Mouse (Mus musculus) MEL (cell line): ENCODE measurements at regions not wholly inside any gene's neighbourhood (a gene's known extent, or its start where the extent isn't known, plus 50 kb on each side); places are given as distances from the start of the nearest gene placed in this dataset.

Experiments used
- DNase-seq: peaks from one replicate; pipeline ENCODE4 v3.0.0; 2011; ENCODE audit warnings: low read depth, low spot score
- H3K27ac ChIP-seq: 2 replicates; pipeline ENCODE4 v1.5.1; 2012; ENCODE audit warnings: low read depth, mild to moderate bottlenecking, control low read depth, low read length, moderate library complexity; ENCODE audit not compliant: control insufficient read depth
- H3K27me3 ChIP-seq, 2 experiments: fragments of 150-350 bp in 1 of 2; sonication (generic) in 1 of 2; 2 replicates each; pipeline ENCODE4 v1.6.1; 2012; ENCODE audit warnings: low read length in 2 of 2, mild to moderate bottlenecking in 2 of 2, improper control_type of control experiment in 1 of 2, moderate library complexity in 1 of 2; ENCODE audit not compliant: insufficient read depth in 2 of 2, control insufficient read depth in 1 of 2
- H3K36me3 ChIP-seq, 2 experiments: 2 replicates each; pipeline ENCODE4 v1.6.1; 2012 to 2014; ENCODE audit warnings: low read length in 2 of 2, improper control_type of control experiment in 1 of 2, inconsistent platforms in 1 of 2, mild to moderate bottlenecking in 1 of 2; ENCODE audit not compliant: insufficient read depth in 2 of 2, control insufficient read depth in 1 of 2
- H3K4me1 ChIP-seq, 2 experiments: fragments of 150-350 bp in 1 of 2; sonication (generic) in 1 of 2; 2 replicates each; pipeline ENCODE4 v1.6.1; 2012; ENCODE audit warnings: low read length in 2 of 2, improper control_type of control experiment in 1 of 2, mild to moderate bottlenecking in 1 of 2; ENCODE audit not compliant: insufficient read depth in 2 of 2, control insufficient read depth in 1 of 2
- H3K4me3 ChIP-seq, 2 experiments: fragments of 150-350 bp in 1 of 2; sonication (generic) in 1 of 2; 2 replicates each; pipeline ENCODE4 v1.5.1; 2012; ENCODE audit warnings: low read depth in 2 of 2, low read length in 2 of 2, mild to moderate bottlenecking in 2 of 2, moderate library complexity in 2 of 2, control low read depth in 1 of 2, improper control_type of control experiment in 1 of 2; ENCODE audit not compliant: control insufficient read depth in 1 of 2, insufficient read depth in 1 of 2
- H3K79me2 ChIP-seq: 2 replicates; pipeline ENCODE4 v1.6.1; 2012; ENCODE audit warnings: mild to moderate bottlenecking, low read length, moderate library complexity; ENCODE audit not compliant: control insufficient read depth, poor library complexity, insufficient read depth
- H3K9ac ChIP-seq: 2 replicates; pipeline ENCODE4 v1.6.1; 2012; ENCODE audit warnings: low read depth, mild to moderate bottlenecking, control low read depth, low read length, moderate library complexity; ENCODE audit not compliant: control insufficient read depth, poor library complexity, severe bottlenecking
- H3K9me3 ChIP-seq: fragments of 150-350 bp; sonication (generic); replicated peaks from 2 replicates; pipeline ENCODE4 v1.6.1; 2012; ENCODE audit warnings: mild to moderate bottlenecking, low read length, improper control_type of control experiment, moderate library complexity; ENCODE audit not compliant: insufficient read depth
- CHD2 ChIP-seq: IDR thresholded peaks from 2 replicates; pipeline ENCODE4 v1.6.1; 2011; ENCODE audit warnings: low read length, improper control_type of control experiment
- EP300 ChIP-seq, 2 experiments: IDR thresholded peaks; 2 replicates each; pipeline ENCODE4 v1.6.1; 2011; ENCODE audit warnings: improper control_type of control experiment in 2 of 2, low read length in 2 of 2, low read depth in 1 of 2, mild to moderate bottlenecking in 1 of 2
- ETS1 ChIP-seq: IDR thresholded peaks from 2 replicates; pipeline ENCODE4 v1.6.1; 2012; ENCODE audit warnings: low read depth, mild to moderate bottlenecking, inconsistent platforms, low read length, improper control_type of control experiment, moderate library complexity
- GABPA ChIP-seq: IDR thresholded peaks from 2 replicates; pipeline ENCODE4 v1.6.1; 2012; ENCODE audit warnings: low read depth, mild to moderate bottlenecking, inconsistent platforms, low read length, improper control_type of control experiment, moderate library complexity
- GATA1 ChIP-seq: IDR thresholded peaks from 2 replicates; pipeline ENCODE4 v1.6.1; 2011; ENCODE audit warnings: low read depth, low read length, improper control_type of control experiment
- MAFK ChIP-seq: IDR thresholded peaks from 2 replicates; pipeline ENCODE4 v1.6.1; 2011; ENCODE audit warnings: low read depth, mild to moderate bottlenecking, low read length, improper control_type of control experiment, borderline replicate concordance
- MAX ChIP-seq: IDR thresholded peaks from 2 replicates; pipeline ENCODE4 v1.6.1; 2011; ENCODE audit warnings: low read length, improper control_type of control experiment
- MAZ ChIP-seq: IDR thresholded peaks from 2 replicates; pipeline ENCODE4 v1.6.1; 2012; ENCODE audit warnings: low read depth, mild to moderate bottlenecking, inconsistent platforms, low read length, improper control_type of control experiment
- MXI1 ChIP-seq: IDR thresholded peaks from 2 replicates; pipeline ENCODE4 v1.6.1; 2011; ENCODE audit warnings: mild to moderate bottlenecking, low read depth, low read length, improper control_type of control experiment
- POLR2AphosphoS5 ChIP-seq: IDR thresholded peaks from 2 replicates; pipeline ENCODE4 v1.6.1; 2012; ENCODE audit warnings: low read depth, borderline replicate concordance, mild to moderate bottlenecking, inconsistent platforms, low read length, moderate library complexity, mixed read lengths
- RCOR1 ChIP-seq: IDR thresholded peaks from 2 replicates; pipeline ENCODE4 v1.6.1; 2012; ENCODE audit warnings: low read depth, mild to moderate bottlenecking, inconsistent platforms, low read length, improper control_type of control experiment
- TCF12 ChIP-seq: IDR thresholded peaks from 2 replicates; pipeline ENCODE4 v1.6.1; 2014; ENCODE audit warnings: low read depth, mild to moderate bottlenecking, inconsistent platforms, low read length, improper control_type of control experiment, moderate library complexity
- USF2 ChIP-seq, 2 experiments: IDR thresholded peaks; 2 replicates each; pipeline ENCODE4 v1.6.1; 2011 to 2012; ENCODE audit warnings: improper control_type of control experiment in 2 of 2, low read length in 2 of 2, borderline replicate concordance in 1 of 2, inconsistent platforms in 1 of 2, low read depth in 1 of 2, mild to moderate bottlenecking in 1 of 2; ENCODE audit not compliant: insufficient read depth in 1 of 2

- no peak overlapping the region for H3K9ac ChIP-seq
- H3K79me2 ChIP-seq: no peaks in the 10 kb centered on the region
- no peaks in the 10 kb centered on the region for H3K9me3 ChIP-seq
- peaks cover 3 to 5% of the 10 kb centered on the region in 2 experiments; a peak in 3 of 4 replicates for H3K4me1 ChIP-seq
- H3K36me3 ChIP-seq: peaks cover 0 to 5% of the 10 kb centered on the region in 2 experiments; a peak in 2 of 4 replicates
- TF ChIP-seq GABPA: peak; percentile 91
- TF ChIP-seq POLR2AphosphoS5: no peak
- peak; percentile 47; the same call in 1 of the 2 replicates for TF ChIP-seq MAFK
- DNase-seq: peak; percentile 19
- H3K4me3 ChIP-seq: no peak overlapping the region
- H3K27ac ChIP-seq: no peak overlapping the region
- H3K27me3 ChIP-seq: no peaks in the 10 kb centered on the region
Observed at GRCm38 (mm10) chr1:150026188-150026587, 65.1 kb upstream of the Pla2g4a start.

DNA sequence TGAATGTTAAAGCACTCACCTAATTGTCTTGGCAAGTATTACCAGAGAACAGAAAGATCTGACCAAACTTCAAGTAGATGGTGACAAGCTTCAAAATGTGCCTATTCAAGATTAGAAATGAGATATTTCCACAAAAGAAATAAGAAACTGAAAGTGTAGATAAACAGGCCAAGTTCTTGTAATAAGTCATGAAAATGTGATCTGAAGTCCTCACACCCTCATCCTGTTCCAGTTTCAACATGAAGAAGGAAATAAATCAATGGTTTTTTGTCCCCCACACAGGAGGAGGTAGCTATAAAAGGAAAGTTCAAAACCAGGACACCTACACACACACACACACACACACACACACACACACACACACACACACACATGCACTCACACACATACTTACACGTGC, 54.1 kb upstream of the Pla2g4a start:
- TF ChIP-seq MAZ (no peak), RCOR1 (no peak), USF2 (IDR thresholded peaks at IDR 0.05; ENCODE audit: borderline replicate concordance in 1 of 2, insufficient read depth in 1 of 2, low read depth in 1 of 2, low read length in 2 of 2) (no peak), EP300 (IDR thresholded peaks at IDR 0.05; ENCODE audit: low read depth in 1 of 2, low read length in 2 of 2) (no peak; a peak in 1 of 4 replicates)
- H3K4me3 ChIP-seq: no peak overlapping the region
- H3K27me3 ChIP-seq: no peaks in the 10 kb centered on the region
- peaks cover 2 to 10% of the 10 kb centered on the region in 2 experiments; a peak in 2 of 4 replicates for H3K4me1 ChIP-seq
- DNase-seq: no peak
- H3K9ac ChIP-seq: no peak overlapping the region
- peaks cover 0 to 8% of the 10 kb centered on the region in 2 experiments; a peak in 2 of 4 replicates for H3K36me3 ChIP-seq
- H3K9me3 ChIP-seq: no peaks in the 10 kb centered on the region
- H3K79me2 ChIP-seq: no peaks in the 10 kb centered on the region
- H3K27ac ChIP-seq: no peak overlapping the region

DNA sequence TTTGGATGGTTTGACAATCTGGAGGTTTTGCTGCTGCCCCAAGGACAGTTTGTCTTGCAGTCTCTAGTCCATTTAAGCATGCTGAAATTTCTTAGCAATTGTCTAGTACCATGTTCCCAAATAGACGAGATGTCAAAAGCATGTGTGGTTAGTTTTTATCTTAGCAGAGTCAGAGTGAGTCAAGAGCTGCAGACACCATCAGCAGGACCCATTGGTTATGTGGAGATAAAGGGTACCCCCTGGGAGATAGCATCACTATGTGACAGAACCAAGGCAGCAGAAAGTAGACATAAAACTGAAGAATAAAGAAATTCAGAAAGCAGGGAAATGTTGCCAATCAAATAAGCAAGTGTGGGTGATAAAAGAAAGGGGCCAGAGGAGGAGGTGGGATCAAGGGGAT, 51.4 kb upstream of the Pla2g4a start:
- Histone ChIP-seq H3K27ac (peak overlapping the region; percentile 3; the same call in 1 of the 2 replicates), H3K27me3 (no peaks in the 10 kb centered on the region), H3K36me3 (peaks cover 0 to 8% of the 10 kb centered on the region in 2 experiments; a peak in 2 of 4 replicates), H3K9ac (no peak overlapping the region), H3K4me1 (peaks cover 2 to 10% of the 10 kb centered on the region in 2 experiments; a peak in 2 of 4 replicates), H3K9me3 (no peaks in the 10 kb centered on the region), H3K4me3 (no peak overlapping the region), H3K79me2 (no peaks in the 10 kb centered on the region)
- peak; percentile 28 for DNase-seq
- TF ChIP-seq MXI1 (peak; percentile 54; the same call in 1 of the 2 replicates), TCF12 (peak; percentile 59), GATA1 (peak; percentile 72), CHD2 (no peak), RCOR1 (0 out of 2 replicates have a peak, but pooled peaks have one; percentile 11), MAX (no peak), ETS1 (peak; percentile 61), EP300 (IDR thresholded peaks at IDR 0.05; ENCODE audit: low read depth in 1 of 2, low read length in 2 of 2) (peak; percentile 47 to 58; a peak in 2 of 4 replicates)
